ENCODE assay signal across 24 mouse cellular contexts in the genomic region with DNA sequence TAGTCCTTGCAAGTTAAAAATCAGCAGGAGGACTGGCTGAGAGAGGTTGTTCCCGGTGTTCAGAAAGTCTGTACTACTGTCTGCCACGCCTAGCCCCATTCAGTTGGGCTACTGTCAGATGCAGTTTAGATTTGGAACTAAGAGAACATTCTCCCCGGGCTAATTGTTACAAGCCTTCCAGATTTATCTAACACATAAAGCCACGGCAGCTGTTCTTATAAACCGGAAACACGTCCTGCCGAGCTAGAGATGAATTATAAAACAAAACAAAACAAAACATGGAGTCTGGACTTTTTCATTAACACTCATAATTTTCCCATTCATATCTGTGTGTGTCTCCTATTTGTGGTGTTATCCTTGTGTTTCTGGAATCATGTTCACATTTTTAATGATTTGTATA.
DNase-seq lines count a peak whose midpoint lies in the region; ATAC-seq and TF ChIP-seq lines count a peak whose summit lies in the region.
"Had no signal": no experiment of that assay in that cellular context is flagged by ENCODE, and none has a peak within 500 bp of the region (broad histone marks: within the 10 kb centered on the region; RNA-seq: fewer than 3 reads in every experiment).

No protein-coding gene starts in this region.

- H3K27me3 ChIP-seq in lung, embryonic 14.5 days (ENCODE audit: insufficient read depth, low read length), result no peaks in the 10 kb centered on the region
- H3K27me3 ChIP-seq in lung, postnatal 0 days (replicated peaks; ENCODE audit: insufficient read depth, low read length), result no peaks in the 10 kb centered on the region
- H3K27me3 ChIP-seq: CH12.LX; embryonic facial prominence, embryonic 12.5 days; forebrain, embryonic 13.5 days; forebrain, embryonic 15.5 days; Patski had no signal

- H3K9me3 ChIP-seq in lung, embryonic 14.5 days (ENCODE audit: low read depth, low read length), result no peaks in the 10 kb centered on the region
- H3K9me3 ChIP-seq in lung, postnatal 0 days (ENCODE audit: low read length), result no peaks in the 10 kb centered on the region
- H3K9me3 ChIP-seq: embryonic facial prominence, embryonic 10.5 days; embryonic facial prominence, embryonic 12.5 days; forebrain, embryonic 13.5 days; forebrain, embryonic 15.5 days had no signal

- DNase-seq in heart, adult 11 months, result peak; percentile 60
- DNase-seq in heart, adult 9 months (ENCODE audit: low spot score in 2 of 2), result no peak
- DNase-seq in lung, embryonic 14.5 days, result peak; percentile 66
- no peak for DNase-seq in lung, postnatal 10 days
- DNase-seq in lung, postnatal 0 days (ENCODE audit: low spot score), result peak; percentile 15
- no peak for DNase-seq in lung, postnatal 4 days
- DNase-seq: adrenal gland, adult 8-10 months; adrenal gland, postnatal 14 days; adrenal gland, postnatal 36 days; B cell, adult 2 months; cerebellum, adult 11-12 months; cerebellum, adult 2 months; cerebellum, adult 9-10 months; cerebellum, postnatal 10 days; cerebellum, postnatal 25 days had no signal

- no peak overlapping the region for H3K27ac ChIP-seq in lung, embryonic 14.5 days (ENCODE audit: low read depth)
- no peak overlapping the region for H3K27ac ChIP-seq in lung, postnatal 0 days (ENCODE audit: low read length)
- H3K27ac ChIP-seq: embryonic facial prominence, embryonic 10.5 days; embryonic facial prominence, embryonic 12.5 days; forebrain, embryonic 13.5 days; forebrain, embryonic 15.5 days had no signal

- no peak overlapping the region for H3K9ac ChIP-seq in lung, embryonic 14.5 days
- H3K9ac ChIP-seq in lung, postnatal 0 days (replicated peaks; ENCODE audit: low read depth), result no peak overlapping the region
- H3K9ac ChIP-seq: embryonic facial prominence, embryonic 12.5 days; forebrain, embryonic 13.5 days; forebrain, embryonic 15.5 days had no signal

- TF ChIP-seq EP300 in lung, postnatal 0 days (IDR thresholded peaks at IDR 0.05), result no peak

- no peak overlapping the region for H3K4me2 ChIP-seq in lung, embryonic 14.5 days
- no peak overlapping the region for H3K4me2 ChIP-seq in lung, postnatal 0 days (replicated peaks; ENCODE audit: low read depth, low read length)
- H3K4me2 ChIP-seq: embryonic facial prominence, embryonic 12.5 days; forebrain, embryonic 13.5 days; forebrain, embryonic 15.5 days had no signal

- 0 out of 2 replicates have a peak, but pooled peaks have one; percentile 17 for ATAC-seq in lung, embryonic 14.5 days (ENCODE audit: insufficient read depth)
- ATAC-seq in lung, postnatal 0 days, result no peak
- ATAC-seq: activated CD4-positive, CD25-positive, alpha-beta regulatory T cell, adult 4 months; CD4-positive, CD25-positive, alpha-beta regulatory T cell, adult 4 months; forebrain, embryonic 13.5 days; forebrain, embryonic 15.5 days; Patski had no signal

- H3K4me3 ChIP-seq in lung, embryonic 14.5 days (ENCODE audit: low read depth, low read length), result no peak overlapping the region
- H3K4me3 ChIP-seq in lung, postnatal 0 days (ENCODE audit: low read depth, low read length), result no peak overlapping the region
- H3K4me3 ChIP-seq: embryonic facial prominence, embryonic 10.5 days; embryonic facial prominence, embryonic 12.5 days; forebrain, embryonic 13.5 days; forebrain, embryonic 15.5 days had no signal

- WGBS in lung, embryonic 14.5 days, result 37% methylated on average over 7 of the region's 7 CpGs
- WGBS in lung, postnatal 0 days, result 37% methylated on average over 7 of the region's 7 CpGs

- no peaks in the 10 kb centered on the region for H3K36me3 ChIP-seq in lung, embryonic 14.5 days (ENCODE audit: insufficient read depth)
- H3K36me3 ChIP-seq in lung, postnatal 0 days (ENCODE audit: insufficient read depth, low read length), result no peaks in the 10 kb centered on the region
- H3K36me3 ChIP-seq: embryonic facial prominence, embryonic 10.5 days; embryonic facial prominence, embryonic 12.5 days; forebrain, embryonic 15.5 days; G1E had no signal

- no peak for TF ChIP-seq CTCF in lung, embryonic 14.5 days (IDR thresholded peaks at IDR 0.05; ENCODE audit: low read depth)
- TF ChIP-seq CTCF in lung, postnatal 0 days (IDR thresholded peaks at IDR 0.05), result no peak

- no peaks in the 10 kb centered on the region for H3K4me1 ChIP-seq in lung, embryonic 14.5 days (ENCODE audit: insufficient read depth)
- no peaks in the 10 kb centered on the region for H3K4me1 ChIP-seq in lung, postnatal 0 days (ENCODE audit: insufficient read depth, low read depth, low read length)
- H3K4me1 ChIP-seq: embryonic facial prominence, embryonic 10.5 days; embryonic facial prominence, embryonic 12.5 days; forebrain, embryonic 13.5 days; forebrain, embryonic 15.5 days had no signal

Comparison
In these comparisons a context has a peak if more than half of its experiments do, and no peak if none do; other contexts are left out.
1. DNase-seq: peak in heart, adult 11 months (single experiment), lung, embryonic 14.5 days (single experiment) and lung, postnatal 0 days (single experiment); none in heart, adult 9 months (0 of 2), lung, postnatal 10 days (single experiment) and lung, postnatal 4 days (0 of 2).